Mouse (Mus musculus) CH12.LX (cell line): ENCODE measurements around the gene Rnf144a. TPM values are rescaled to one million over a fixed set of nuclear protein-coding genes. Genes with fewer than 3 reads are reported as not detected.

Experiments
- DNase-seq: peaks from one replicate; pipeline ENCODE4 v3.0.0-alpha.2; 2013; ENCODE audit errors: extremely low read depth
- H3K27ac ChIP-seq: 2 replicates; pipeline ENCODE4 v1.5.1; 2012; ENCODE audit warnings: low read depth, mild to moderate bottlenecking, control low read depth, moderate library complexity; ENCODE audit not compliant: insufficient read depth
- H3K27me3 ChIP-seq: replicated peaks from 2 replicates; pipeline ENCODE3; 2012; ENCODE audit warnings: inconsistent platforms
- H3K36me3 ChIP-seq, 2 experiments: replicated peaks in 1 of 2; 2 replicates each; pipeline versions ENCODE3 to v1.6.1; 2012; ENCODE audit warnings: inconsistent platforms in 1 of 2, low read length in 1 of 2, mild to moderate bottlenecking in 1 of 2, mixed read lengths in 1 of 2, moderate library complexity in 1 of 2; ENCODE audit not compliant: control insufficient read depth in 1 of 2, insufficient read depth in 1 of 2
- H3K4me1 ChIP-seq, 2 experiments: 2 replicates each; pipeline ENCODE4 v1.6.1; 2012; ENCODE audit warnings: inconsistent platforms in 1 of 2, moderate library complexity in 1 of 2; ENCODE audit not compliant: insufficient read depth in 2 of 2, control insufficient read depth in 1 of 2
- H3K4me2 ChIP-seq: 2 replicates; pipeline ENCODE4 v1.6.1; 2012; ENCODE audit warnings: low read depth, mild to moderate bottlenecking, control low read depth; ENCODE audit not compliant: poor library complexity, insufficient read depth, severe bottlenecking
- H3K4me3 ChIP-seq, 3 experiments: fragments of 150-350 bp in 1 of 3; sonication (generic) in 1 of 3; replicated peaks in 1 of 3; 2 replicates each; pipeline versions ENCODE3 to v1.5.1; 2011 to 2012; ENCODE audit warnings: low read depth in 2 of 3, low read length in 2 of 3, mild to moderate bottlenecking in 2 of 3, moderate library complexity in 2 of 3, control low read depth in 1 of 3, improper control_type of control experiment in 1 of 3, inconsistent platforms in 1 of 3, mixed read lengths in 1 of 3; ENCODE audit not compliant: poor library complexity in 1 of 3
- H3K79me2 ChIP-seq: replicated peaks from 2 replicates; pipeline ENCODE4 v1.6.1; 2012; ENCODE audit warnings: mild to moderate bottlenecking, moderate library complexity; ENCODE audit not compliant: control insufficient read depth, poor library complexity, insufficient read depth, severe bottlenecking; ENCODE audit errors: extremely low read depth
- H3K9ac ChIP-seq: 2 replicates; pipeline ENCODE4 v1.6.1; 2012; ENCODE audit warnings: low read depth, mild to moderate bottlenecking, control low read depth, moderate library complexity; ENCODE audit not compliant: insufficient read depth
- H3K9me3 ChIP-seq: replicated peaks from 2 replicates; pipeline ENCODE3; 2012; ENCODE audit warnings: low read length, inconsistent platforms, mixed read lengths
- BHLHE40 ChIP-seq: IDR thresholded peaks from 2 replicates; pipeline ENCODE4 v1.6.1; 2011; ENCODE audit warnings: mild to moderate bottlenecking, low read depth, low read length, improper control_type of control experiment
- CTCF ChIP-seq, 2 experiments: IDR thresholded peaks in 1 of 2; conservative IDR thresholded peaks in 1 of 2; 2 replicates each; pipeline ENCODE4 v1.5.1; 2011 to 2012; ENCODE audit warnings: low read depth in 2 of 2, low read length in 2 of 2, improper control_type of control experiment in 1 of 2, inconsistent platforms in 1 of 2, mild to moderate bottlenecking in 1 of 2, moderate library complexity in 1 of 2
- ELF1 ChIP-seq: IDR thresholded peaks from 2 replicates; pipeline ENCODE4 v1.6.1; 2014; ENCODE audit warnings: low read depth, mild to moderate bottlenecking, inconsistent platforms, low read length, improper control_type of control experiment
- EP300 ChIP-seq: IDR thresholded peaks from 2 replicates; pipeline ENCODE4 v1.6.1; 2011; ENCODE audit warnings: low read length, improper control_type of control experiment
- IRF4 ChIP-seq: IDR thresholded peaks from 2 replicates; pipeline ENCODE4 v1.6.1; 2014; ENCODE audit warnings: low read depth, mild to moderate bottlenecking, inconsistent platforms, low read length, improper control_type of control experiment
- JUN ChIP-seq: IDR thresholded peaks from 2 replicates; pipeline ENCODE4 v1.6.1; 2011; ENCODE audit warnings: low read depth, mild to moderate bottlenecking, low read length, improper control_type of control experiment, moderate library complexity; ENCODE audit not compliant: insufficient read depth
- KAT2A ChIP-seq: IDR thresholded peaks from 2 replicates; pipeline ENCODE4 v1.6.1; 2012; ENCODE audit warnings: low read length, improper control_type of control experiment, inconsistent platforms; ENCODE audit not compliant: insufficient replicate concordance
- MXI1 ChIP-seq: IDR thresholded peaks from 2 replicates; pipeline ENCODE4 v1.6.1; 2011; ENCODE audit warnings: mild to moderate bottlenecking, low read depth, low read length, improper control_type of control experiment
- MYC ChIP-seq: IDR thresholded peaks from 2 replicates; pipeline ENCODE4 v1.6.1; 2011; ENCODE audit warnings: low read depth, mild to moderate bottlenecking, improper control_type of control experiment, low read length
- NRF1 ChIP-seq: IDR thresholded peaks from 2 replicates; pipeline ENCODE4 v1.6.1; 2014; ENCODE audit warnings: low read depth, mild to moderate bottlenecking, inconsistent platforms, low read length, improper control_type of control experiment, moderate library complexity
- PAX5 ChIP-seq: IDR thresholded peaks from 2 replicates; pipeline ENCODE4 v1.6.1; 2012; ENCODE audit warnings: low read length, inconsistent platforms, mixed read lengths
- POLR2A ChIP-seq: IDR thresholded peaks from 2 replicates; pipeline ENCODE4 v1.6.1; 2011; ENCODE audit warnings: low read depth, mild to moderate bottlenecking, improper control_type of control experiment, low read length
- RCOR1 ChIP-seq: conservative IDR thresholded peaks from 2 replicates; pipeline ENCODE4 v1.6.1; 2012; ENCODE audit warnings: low read depth, mild to moderate bottlenecking, inconsistent platforms, low read length, improper control_type of control experiment
- SIN3A ChIP-seq: IDR thresholded peaks from 2 replicates; pipeline ENCODE4 v1.6.1; 2012; ENCODE audit warnings: low read length, improper control_type of control experiment, inconsistent platforms
- TBP ChIP-seq: conservative IDR thresholded peaks from 2 replicates; pipeline ENCODE4 v1.6.1; 2011; ENCODE audit warnings: low read depth, low read length, improper control_type of control experiment
- TCF12 ChIP-seq: IDR thresholded peaks from 2 replicates; pipeline ENCODE4 v1.6.1; 2014; ENCODE audit warnings: low read depth, mild to moderate bottlenecking, inconsistent platforms, low read length, improper control_type of control experiment
- USF1 ChIP-seq: IDR thresholded peaks from 2 replicates; pipeline ENCODE4 v1.6.1; 2014; ENCODE audit warnings: low read depth, mild to moderate bottlenecking, inconsistent platforms, low read length, improper control_type of control experiment
- ZC3H11A ChIP-seq: IDR thresholded peaks from 2 replicates; pipeline ENCODE4 v1.6.1; 2012; ENCODE audit warnings: low read depth, mild to moderate bottlenecking, inconsistent platforms, low read length, improper control_type of control experiment
- ZKSCAN1 ChIP-seq: IDR thresholded peaks from 2 replicates; pipeline ENCODE4 v1.6.1; 2012; ENCODE audit warnings: low read depth, inconsistent platforms, low read length, improper control_type of control experiment, borderline replicate concordance
- ZMIZ1 ChIP-seq: IDR thresholded peaks from 2 replicates; pipeline ENCODE4 v1.6.1; 2012; ENCODE audit warnings: low read depth, mild to moderate bottlenecking, inconsistent platforms, low read length, improper control_type of control experiment
- ZNF384 ChIP-seq: IDR thresholded peaks from 2 replicates; pipeline ENCODE4 v1.6.1; 2012; ENCODE audit warnings: low read depth, low read length, improper control_type of control experiment, inconsistent platforms
- dilution Hi-C: fragments of 300-500 bp; cut with MboI; formaldehyde crosslinking; loops from 2 replicates; pipeline ENCODE4 v1.14.3; 2020; ENCODE audit warnings: low sequenced_read_pairs; ENCODE audit not compliant: extremely low pct_unique_long_range_greater_than_20kb, extremely low pct_ligation_motif_present
- in situ Hi-C: fragments of 300-500 bp; cut with MboI; formaldehyde crosslinking; loops from 3 replicates; pipeline ENCODE4 v1.14.3; 2019; ENCODE audit warnings: low sequenced_read_pairs, low pct_ligation_motif_present, low pct_unique_long_range_greater_than_20kb, mixed read lengths
- polyA plus RNA-seq: library from polyadenylated mRNA; unstranded; fragments of >175 nt; gene quantifications from 2 replicates; pipeline ENCODE4 v1.2.1, GENCODE M21; 2012; ENCODE audit warnings: low read depth; ENCODE audit not compliant: insufficient read length
- total RNA-seq, 2 experiments: library from RNA; depleted of rRNA; stranded (reverse); fragments of 300-350 nt in 1 of 2; fragments of >200 nt in 1 of 2; gene quantifications; 2 replicates each; pipeline ENCODE4 v1.2.3; 2012 to 2014

Gene Rnf144a
- total and polyA plus RNA-seq, 3 experiments = 0.04 to 0.57 (median 0.52) TPM

- Histone ChIP-seq H3K79me2 (no peaks in the 10 kb centered on the region), H3K4me1 (peaks cover 0 to 9% of the 10 kb centered on the region in 2 experiments; a peak in 1 of 4 replicates), H3K36me3 (no peaks in the 10 kb centered on the region), H3K27me3 (no peaks in the 10 kb centered on the region), H3K9ac (no peak overlapping the region), H3K27ac (no peak overlapping the region), H3K9me3 (no peaks in the 10 kb centered on the region), H3K4me3 (no peak overlapping the region), H3K4me2 (no peak overlapping the region)
- dilution Hi-C loops = no loop called here
- no peak for DNase-seq
- in situ Hi-C loops = no loop called here
- TF ChIP-seq JUN (no peak), MYC (no peak), ELF1 (no peak), ZNF384 (no peak), ZKSCAN1 (no peak), KAT2A (no peak), MXI1 (no peak), BHLHE40 (no peak), ZC3H11A (no peak), EP300 (no peak), IRF4 (no peak), POLR2A (no peak), ZMIZ1 (no peak), RCOR1 (no peak), SIN3A (no peak), TCF12 (no peak), CTCF (conservative IDR thresholded peaks at IDR 0.05 in 1 of 2, IDR thresholded peaks at IDR 0.05 in 1 of 2; ENCODE audit: low read depth in 2 of 2, low read length in 2 of 2) (no peak), PAX5 (no peak), TBP (no peak)
These were observed 2.3 kb downstream of the Rnf144a start for GRCm38 (mm10) chr12:26412802-26413201.

- Histone ChIP-seq H3K27me3 (no peaks in the 10 kb centered on the region), H3K4me2 (no peak overlapping the region)
- in situ Hi-C loops = no loop called here
- TF ChIP-seq NRF1 (no peak), USF1 (no peak), TBP (no peak), ELF1 (no peak)
- TF ChIP-seq, all 38 proteins: peak for 0
- dilution Hi-C loops = no loop called here
- peaks cover 0 to 6% of the 10 kb centered on the region in 2 experiments; a peak in 1 of 4 replicates for H3K4me1 ChIP-seq
- no peak for DNase-seq
- no peaks in the 10 kb centered on the region for H3K36me3 ChIP-seq
- no peak overlapping the region for H3K9ac ChIP-seq
- H3K79me2 ChIP-seq = no peaks in the 10 kb centered on the region
- H3K9me3 ChIP-seq = no peaks in the 10 kb centered on the region
- no peak overlapping the region for H3K27ac ChIP-seq
- no peak overlapping the region for H3K4me3 ChIP-seq
These were observed 3.1 kb downstream of the Rnf144a start for GRCm38 (mm10) chr12:26411841-26412450.
